Mouse (Mus musculus) ovary, adult 18-20 months (tissue): ENCODE data around the gene Gm11559.
"Not testable (repeated sequence)": the region's sequence is repeated elsewhere in the genome, so short reads cannot be mapped to it uniquely, and the experiment has no call there.

Experiments used
- DNase-seq: peaks from one replicate; pipeline ENCODE4 v3.0.0; 2022; ENCODE audit warnings: low spot score, mixed read lengths

Gm11559 gene

DNA sequence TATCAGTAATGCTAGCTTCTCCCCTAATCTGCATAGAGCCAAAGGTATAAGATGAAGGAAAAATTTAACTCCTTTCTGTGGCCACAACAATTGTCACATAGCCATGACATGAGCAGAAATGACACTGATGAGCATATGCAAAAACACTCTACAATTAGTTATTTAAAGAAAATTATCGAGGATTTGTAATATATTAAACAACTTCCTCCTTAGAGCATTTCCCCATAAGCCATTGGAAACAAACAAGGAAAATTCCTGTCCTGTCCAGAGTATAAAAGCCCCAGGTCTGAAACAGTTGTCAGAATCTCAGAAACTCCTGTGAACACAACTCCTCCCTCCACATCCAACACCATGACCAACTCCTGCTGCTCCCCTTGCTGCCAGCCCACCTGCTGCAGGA lies at the start of gene Gm11559:
TSS of gene Gm11559 (plus strand) at position 301 of the 400 bp plus-strand sequence.
- not testable (repeated sequence) for DNase-seq

DNA sequence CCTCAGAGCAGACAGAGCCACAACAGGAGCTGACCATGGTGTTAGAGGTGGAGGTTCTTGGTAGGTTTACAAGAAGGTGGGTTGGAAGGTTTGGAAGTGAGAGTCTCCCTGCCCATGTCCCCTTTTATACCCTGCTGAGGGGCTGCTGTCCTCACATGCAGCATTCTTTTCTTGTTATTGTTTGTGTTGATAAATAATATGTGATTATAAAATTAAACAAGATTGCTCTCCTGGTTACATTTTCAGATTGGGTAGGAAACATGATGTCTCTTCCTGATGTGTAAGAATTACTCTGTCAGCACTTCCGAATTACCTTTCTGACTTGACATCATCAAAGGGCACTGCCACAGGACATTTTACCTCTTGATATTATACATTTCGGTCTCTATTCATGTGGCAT lies 48.7 kb upstream of the Gm11559 start, which contains the start of gene Gm11564:
TSS of gene Gm11564 (minus strand) at position 101 of the 400 bp plus-strand sequence.
- not testable (repeated sequence) for DNase-seq

DNA sequence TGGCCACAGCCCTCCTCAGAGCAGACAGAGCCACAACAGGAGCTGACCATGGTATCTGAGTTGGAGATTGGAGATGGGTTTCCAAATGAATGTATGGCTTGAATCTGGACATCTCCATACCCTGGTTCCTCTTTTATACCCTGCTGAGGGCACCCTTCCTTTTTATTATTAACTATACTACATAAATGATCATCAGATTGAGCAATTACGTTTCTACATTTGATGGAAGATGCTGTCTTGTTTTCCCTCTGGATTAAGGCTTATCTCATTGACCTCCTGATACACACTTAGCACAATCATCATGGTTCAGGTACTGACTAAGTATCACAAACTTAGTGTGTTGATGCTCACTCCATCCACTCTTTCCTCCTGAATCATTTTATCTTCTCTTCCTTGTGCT lies 26.3 kb upstream of the Gm11559 start, which contains the start of gene 2300003K06Rik:
TSS of gene 2300003K06Rik (minus strand) at position 101 of the 400 bp plus-strand sequence.
- no peak for DNase-seq

DNA sequence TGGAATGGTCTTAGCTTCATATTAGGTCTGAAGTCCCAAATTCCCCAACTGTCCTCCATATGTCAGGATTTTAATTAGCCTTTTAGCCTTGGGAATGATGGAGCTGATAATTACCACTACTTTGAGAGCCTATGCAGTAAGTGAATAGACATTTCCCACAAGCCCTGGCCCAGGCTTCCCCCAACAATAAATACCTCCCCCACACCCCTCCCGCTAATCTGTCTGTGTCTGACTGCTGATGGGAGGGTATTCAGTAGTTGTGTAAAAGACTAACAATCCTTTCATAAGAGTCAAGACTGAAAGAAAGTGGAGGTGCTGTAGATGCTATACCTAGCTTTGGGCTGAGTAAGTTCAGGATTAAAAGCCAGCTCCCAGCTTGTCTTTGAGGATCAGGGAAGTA lies 22.1 kb upstream of the Gm11559 start:
- no peak for DNase-seq

DNA sequence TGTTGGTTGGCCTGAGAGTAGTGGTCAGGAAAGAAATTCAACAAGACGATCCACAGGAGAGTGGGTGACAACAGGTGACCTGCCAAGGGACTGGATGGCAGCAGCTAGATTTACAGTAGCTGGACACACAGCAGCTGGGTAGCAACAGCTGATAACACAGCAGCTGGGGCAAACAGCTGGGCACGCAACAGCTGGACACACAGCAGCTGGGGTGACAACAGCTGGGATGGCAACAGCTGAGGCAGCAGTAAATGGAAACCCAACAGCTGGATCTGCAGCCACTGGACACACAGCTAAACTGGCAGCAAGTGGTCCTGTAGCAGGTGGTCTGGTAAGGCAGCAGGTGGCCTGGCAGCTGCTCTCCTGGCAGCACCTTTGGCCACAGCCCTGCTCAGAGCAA lies 17.5 kb upstream of the Gm11559 start:
- no peak for DNase-seq

DNA sequence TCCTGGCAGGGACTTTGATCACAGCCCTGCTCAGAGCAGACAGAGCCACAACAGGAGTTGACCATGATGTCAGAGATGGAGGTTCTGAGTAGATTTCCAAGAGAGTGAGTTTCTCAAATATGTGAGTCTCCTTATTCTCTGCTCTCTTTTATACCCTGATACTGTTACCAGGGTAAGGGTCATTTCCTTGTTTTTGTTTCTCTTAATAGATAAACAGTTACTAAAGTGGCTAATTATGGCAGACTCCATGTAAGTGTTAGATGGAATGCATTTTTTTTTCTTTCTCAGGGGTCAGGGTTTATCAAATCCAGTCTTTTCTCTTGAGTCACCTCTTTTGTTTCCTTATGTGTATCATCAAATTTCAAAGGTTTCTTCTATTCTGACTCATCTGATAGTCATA lies 12.8 kb upstream of the Gm11559 start, which contains the start of gene Krtap4-16:
TSS of gene Krtap4-16 (minus strand) at position 101 of the 400 bp plus-strand sequence.
- no peak for DNase-seq

DNA sequence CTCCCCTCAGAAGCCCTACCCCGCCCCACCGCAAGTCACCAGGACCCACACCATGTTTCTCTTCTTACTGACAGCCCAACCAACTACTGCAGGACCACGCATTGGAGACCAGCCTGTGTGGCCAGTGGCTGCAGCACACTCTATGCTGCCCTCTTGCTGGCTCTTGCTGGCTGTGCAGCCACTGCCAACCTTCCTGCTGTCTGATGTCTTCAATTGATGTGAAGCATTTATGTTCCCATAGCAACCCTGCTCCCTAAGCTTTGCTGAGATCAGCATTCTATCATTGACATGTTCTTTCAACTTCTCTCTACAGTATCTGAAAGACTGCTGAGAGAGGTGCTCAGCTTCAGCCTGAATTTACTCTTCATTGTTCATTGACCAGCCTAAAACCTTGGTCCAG lies 10.2 kb upstream of the Gm11559 start:
- no peak for DNase-seq

DNA sequence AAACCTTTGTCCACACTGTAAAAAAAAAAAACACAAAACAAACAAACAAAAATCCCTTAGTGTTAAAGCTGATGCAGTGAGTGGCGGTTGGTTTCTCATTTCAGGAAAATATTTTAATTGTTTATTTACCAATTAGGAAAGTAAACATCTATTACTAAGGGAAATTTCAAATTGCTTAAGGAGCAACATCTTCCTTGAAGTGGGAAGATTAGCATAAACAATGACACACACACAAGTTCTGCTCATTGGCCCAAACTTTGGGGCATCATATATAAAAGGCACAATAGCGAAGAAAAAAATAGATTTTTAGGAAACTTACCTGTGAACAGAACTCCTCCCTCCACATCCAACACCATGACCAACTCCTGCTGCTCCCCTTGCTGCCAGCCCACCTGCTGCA lies 6.7 kb upstream of the Gm11559 start, which contains the start of gene Gm11568:
TSS of gene Gm11568 (plus strand) at position 301 of the 400 bp plus-strand sequence.
- DNase-seq: no peak

DNA sequence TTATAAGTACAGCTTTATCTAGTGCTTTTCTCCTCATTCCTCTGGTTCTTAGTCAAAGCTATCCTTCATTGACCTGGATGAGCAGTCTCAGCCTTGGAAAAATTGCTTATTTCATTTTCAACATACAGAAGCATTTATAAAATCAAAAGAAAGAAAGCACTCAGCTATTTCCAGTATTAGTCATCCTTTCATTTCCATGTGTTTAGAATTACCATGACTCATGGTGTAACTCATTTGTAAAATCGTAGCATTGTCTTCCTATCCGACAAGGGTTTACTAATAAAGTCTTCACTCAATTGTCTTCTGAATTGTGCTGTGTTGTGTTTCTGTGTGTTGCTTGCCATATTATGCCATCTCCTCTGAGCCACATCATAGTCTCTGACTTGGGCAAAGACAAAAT lies 5.5 kb upstream of the Gm11559 start:
- DNase-seq: no peak

DNA sequence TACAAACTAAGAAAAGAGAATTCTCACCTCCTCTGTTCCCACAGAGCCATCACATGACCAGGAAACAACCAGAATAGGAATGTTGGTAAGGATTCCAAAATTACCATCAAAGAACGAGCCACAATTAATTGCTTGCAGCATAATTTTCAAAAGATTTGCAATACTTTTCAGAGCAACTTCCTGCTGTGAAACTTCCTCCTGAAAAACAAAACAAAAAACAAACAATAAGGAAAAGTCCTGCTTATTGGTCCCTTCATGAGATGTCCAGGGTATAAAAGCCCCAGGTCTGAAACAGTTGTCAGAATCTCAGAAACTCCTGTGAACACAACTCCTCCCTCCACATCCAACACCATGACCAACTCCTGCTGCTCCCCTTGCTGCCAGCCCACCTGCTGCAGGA lies 8.8 kb downstream of the Gm11559 start, which contains the start of gene Krtap9-1:
TSS of gene Krtap9-1 (plus strand) at position 301 of the 400 bp plus-strand sequence.
- not testable (repeated sequence) for DNase-seq

DNA sequence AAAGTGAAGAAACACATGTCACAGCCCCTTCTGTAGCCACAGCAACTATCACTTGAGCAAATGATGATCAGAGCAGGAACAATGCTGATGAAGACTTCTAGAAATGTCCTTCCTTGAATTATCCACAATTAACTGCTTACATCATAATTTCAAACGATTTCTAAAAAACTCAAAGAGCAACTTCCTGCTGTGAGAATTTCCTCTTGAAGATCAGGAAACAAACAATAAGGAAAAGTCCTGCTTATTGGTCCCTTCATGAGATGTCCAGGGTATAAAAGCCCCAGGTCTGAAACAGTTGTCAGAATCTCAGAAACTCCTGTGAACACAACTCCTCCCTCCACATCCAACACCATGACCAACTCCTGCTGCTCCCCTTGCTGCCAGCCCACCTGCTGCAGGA lies 14.6 kb downstream of the Gm11559 start, which contains the start of gene Gm11567:
TSS of gene Gm11567 (plus strand) at position 301 of the 400 bp plus-strand sequence.
- DNase-seq: not testable (repeated sequence)

DNA sequence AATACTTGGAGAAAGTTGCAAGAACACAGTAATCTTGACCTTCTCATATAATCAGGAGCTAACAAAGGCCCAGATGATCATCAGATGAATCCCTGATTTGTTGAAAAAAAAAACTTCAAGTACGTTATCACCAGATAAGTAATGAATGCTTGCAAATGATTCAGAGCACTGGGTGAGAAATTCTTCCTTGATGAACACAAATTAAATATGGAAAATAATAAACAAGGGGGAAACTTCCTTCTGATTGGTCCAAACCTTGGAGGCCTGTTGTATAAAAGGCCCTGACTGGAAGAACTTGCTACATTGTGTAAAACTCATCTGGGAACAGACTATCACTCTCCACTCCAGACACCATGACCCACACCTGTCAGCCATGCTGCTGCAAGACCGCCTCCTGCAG lies 43.3 kb downstream of the Gm11559 start, which contains the start of gene Krtap31-1:
TSS of gene Krtap31-1 (plus strand) at position 301 of the 400 bp plus-strand sequence.
- DNase-seq: no peak

DNA sequence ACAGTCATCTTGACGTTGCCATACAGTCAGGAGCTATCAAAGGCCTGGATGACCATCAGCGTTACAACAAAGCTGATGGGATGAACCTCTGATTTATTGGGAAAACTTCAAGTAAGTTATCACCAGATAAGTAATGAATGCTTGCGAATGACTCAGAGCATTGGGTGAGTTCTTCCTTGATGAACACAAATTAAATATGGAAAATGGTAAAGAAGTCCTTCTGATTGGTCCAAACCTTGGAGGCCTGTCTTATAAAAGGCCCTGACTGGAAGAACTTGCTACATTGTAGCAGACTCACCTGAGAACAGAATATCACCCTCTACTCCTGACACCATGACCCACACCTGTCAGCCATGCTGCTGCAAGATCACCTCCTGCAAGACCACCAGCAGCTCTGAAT lies 50.2 kb downstream of the Gm11559 start, which contains the start of gene Gm11565:
TSS of gene Gm11565 (plus strand) at position 301 of the 400 bp plus-strand sequence.
- no peak for DNase-seq
